7 mouse cellular contexts compared by ENCODE assay signal in the genomic region with DNA sequence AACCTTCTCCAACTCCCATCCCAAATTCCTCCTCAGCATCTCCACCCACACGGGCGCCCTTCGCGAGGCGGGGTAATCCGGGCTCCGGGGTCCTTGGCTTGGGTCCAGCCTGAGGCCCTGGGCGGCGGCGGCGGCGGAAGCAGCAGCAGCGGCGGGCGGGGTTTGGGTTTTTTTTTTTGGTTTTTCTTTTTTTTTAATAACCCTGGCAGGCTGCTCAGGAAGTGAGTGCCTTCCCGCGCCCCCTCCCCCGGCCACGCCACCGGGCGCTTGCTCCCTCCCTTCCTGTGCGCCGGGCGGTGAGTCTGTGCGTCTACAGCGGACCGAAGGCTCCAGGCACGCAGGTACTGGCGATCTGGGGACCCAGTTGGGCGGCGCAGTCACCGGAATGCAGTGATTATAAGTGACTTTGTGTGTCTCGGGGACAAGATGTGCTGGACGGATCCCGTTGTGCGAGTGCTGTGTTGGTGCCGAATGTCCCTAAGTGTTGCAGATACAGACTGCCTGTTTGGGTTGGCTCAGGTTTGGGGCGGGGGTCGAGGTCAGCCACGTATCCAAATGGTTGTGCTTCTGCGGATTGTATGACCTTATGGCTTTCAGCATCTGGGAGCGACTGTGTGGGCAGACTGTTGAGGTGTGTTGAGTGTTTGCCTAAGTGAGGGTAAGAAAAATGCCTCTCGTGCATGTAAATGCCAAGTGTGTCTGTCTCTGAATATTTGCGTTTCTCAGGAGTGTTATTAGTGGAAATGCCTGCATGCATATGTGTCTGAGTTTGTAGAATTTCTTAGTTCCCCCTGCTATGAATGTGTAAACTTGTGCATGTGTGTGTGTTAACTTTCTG. TPM values are rescaled to one million over a fixed set of nuclear protein-coding genes. Genes with fewer than 3 reads are reported as not detected.
DNase-seq lines count a peak whose midpoint lies in the region; ATAC-seq and TF ChIP-seq lines count a peak whose summit lies in the region.

A gene (plus strand): TSS at position 287 of the 838 bp plus-strand sequence.

- H3K9ac ChIP-seq in limb, embryonic 12.5 days (replicated peaks): peak within 1 kb of the TSS; percentile 77
- H3K9ac ChIP-seq in midbrain, embryonic 14.5 days (replicated peaks; ENCODE audit: low read length): peak within 1 kb of the TSS; percentile 73

- H3K4me1 ChIP-seq in limb, embryonic 12.5 days (replicated peaks): peaks cover 38% of the 10 kb centered on the region
- H3K4me1 ChIP-seq in midbrain, embryonic 14.5 days (ENCODE audit: control insufficient read depth, insufficient read depth, low read length): peaks cover 14% of the 10 kb centered on the region; the same call in 1 of the 2 replicates
- H3K4me1 ChIP-seq in spleen, adult 2 months (ENCODE audit: control insufficient read depth, insufficient read depth, insufficient read length): peaks cover 6% of the 10 kb centered on the region; the same call in 1 of the 2 replicates

- H3K27ac ChIP-seq in limb, embryonic 12.5 days: peak within 1 kb of the TSS; percentile 95
- H3K27ac ChIP-seq in midbrain, embryonic 14.5 days (replicated peaks; ENCODE audit: low read depth, low read length): peak within 1 kb of the TSS; percentile 73
- peak within 1 kb of the TSS; percentile 78 for H3K27ac ChIP-seq in spleen, adult 2 months (ENCODE audit: insufficient read depth, low read length)

- ATAC-seq in granulocyte monocyte progenitor cell, adult 5-6 weeks (replicated peaks; ENCODE audit: poor library complexity, severe bottlenecking): peak; percentile 90
- peak; percentile 67 for ATAC-seq in limb, embryonic 12.5 days (ENCODE audit: insufficient number of reproducible peaks, insufficient read depth, low FRiP score, low TSS enrichment, low read depth)
- ATAC-seq in midbrain, embryonic 14.5 days (ENCODE audit: low FRiP score, low TSS enrichment): peak; percentile 70; the same call in 1 of the 2 replicates

- no peaks in the 10 kb centered on the region for H3K9me3 ChIP-seq in limb, embryonic 12.5 days
- H3K9me3 ChIP-seq in midbrain, embryonic 14.5 days (ENCODE audit: control insufficient read depth, low read length): no peaks in the 10 kb centered on the region

- DNase-seq in adrenal gland, adult 2 months: peak; percentile 86
- peak; percentile 65 for DNase-seq in embryo, embryonic 11.5 days (ENCODE audit: low read depth, low spot score)
- DNase-seq in kidney, adult 11 months: peak; percentile 53
- DNase-seq in midbrain, embryonic 14.5 days: peak; percentile 83
- DNase-seq in spleen, adult 2 months (ENCODE audit: low read depth in 1 of 2, low spot score in 2 of 2): peak; percentile 49 to 80

- H3K4me3 ChIP-seq in limb, embryonic 12.5 days (replicated peaks): peak within 1 kb of the TSS; percentile 55
- H3K4me3 ChIP-seq in midbrain, embryonic 14.5 days (replicated peaks; ENCODE audit: low read depth, low read length): peak within 1 kb of the TSS; percentile 59
- peak within 1 kb of the TSS; percentile 95 for H3K4me3 ChIP-seq in spleen, adult 2 months (ENCODE audit: extremely low read depth, insufficient read depth, insufficient read length)

- H3K4me2 ChIP-seq in limb, embryonic 12.5 days: peak within 1 kb of the TSS; percentile 83
- H3K4me2 ChIP-seq in midbrain, embryonic 14.5 days (ENCODE audit: low read length): peak within 1 kb of the TSS; percentile 75

- no peaks in the 10 kb centered on the region for H3K27me3 ChIP-seq in limb, embryonic 12.5 days
- no peaks in the 10 kb centered on the region for H3K27me3 ChIP-seq in midbrain, embryonic 14.5 days (ENCODE audit: control insufficient read depth, insufficient read depth, low read length)
- H3K27me3 ChIP-seq in spleen, adult 2 months (ENCODE audit: control insufficient read depth, insufficient read depth, low read length): no peaks in the 10 kb centered on the region

- TF ChIP-seq POLR2A in spleen, adult 2 months (IDR thresholded peaks at IDR 0.05; ENCODE audit: low read depth, low read length): peak; percentile 13; the same call in 1 of the 2 replicates

- TF ChIP-seq CTCF in spleen, adult 2 months (IDR thresholded peaks at IDR 0.05; ENCODE audit: extremely low read depth, insufficient read depth, insufficient read length, insufficient replicate concordance): no peak

- under 1% methylated on average over 44 of the region's 44 CpGs for WGBS in limb, embryonic 12.5 days
- under 1% methylated on average over 43 of the region's 44 CpGs for WGBS in midbrain, embryonic 14.5 days
- under 1% methylated on average over 44 of the region's 44 CpGs for WGBS in spleen, adult 2 months

- H3K36me3 ChIP-seq in limb, embryonic 12.5 days: peaks cover 21% of the 10 kb centered on the region
- peaks cover 7% of the 10 kb centered on the region for H3K36me3 ChIP-seq in midbrain, embryonic 14.5 days (ENCODE audit: control insufficient read depth, insufficient read depth, low read length)
- H3K36me3 ChIP-seq in spleen, adult 2 months (ENCODE audit: control insufficient read depth, insufficient read depth, low read length): peaks cover 5% of the 10 kb centered on the region

RNA-seq across cellular contexts. Expression of the gene that starts here (rescaled TPM):
- 10 to 100 TPM; 21.2 to 22.4 TPM for total RNA-seq in adrenal gland, adult 2 months (2021)
- polyA plus RNA-seq in adrenal gland, adult 2 months (2012; rRNA removed): 52.5 and 58.1 TPM in 2 replicates
- 36.8 and 48.4 TPM in 2 replicates for total RNA-seq in granulocyte monocyte progenitor cell, adult 5-6 weeks (2014; fragmentation: Nextera tagmentation)
- 18.3 and 19.7 TPM in 2 replicates for total RNA-seq in granulocyte monocyte progenitor cell, adult 5-6 weeks (2017)
- 107 and 125 TPM in 2 replicates for polyA plus RNA-seq in limb, embryonic 12.5 days (2016; fragmentation: Nextera tagmentation; extraction: Ambion mirVana)
- polyA plus RNA-seq in midbrain, embryonic 14.5 days (2014; fragmentation: Nextera tagmentation; extraction: Ambion mirVana): 39.3 and 41.7 TPM in 2 replicates
- polyA plus RNA-seq in spleen, adult 2 months (2012; rRNA removed): 97.2 and 110 TPM in 2 replicates

Comparison
In these comparisons a context has a peak if more than half of its experiments do, and no peak if none do; other contexts are left out.
1. Peak in every context shown above with its lines: DNase-seq, ATAC-seq, H3K4me3 ChIP-seq and H3K27ac ChIP-seq.